Mouse (Mus musculus) telencephalon, adult 2 months (tissue): ENCODE results near the gene Apba2.

Source experiments
- DNase-seq: peaks from one replicate; pipeline ENCODE4 v3.0.0-alpha.2; 2011; ENCODE audit warnings: low read depth, low spot score

The Apba2 gene

DNA sequence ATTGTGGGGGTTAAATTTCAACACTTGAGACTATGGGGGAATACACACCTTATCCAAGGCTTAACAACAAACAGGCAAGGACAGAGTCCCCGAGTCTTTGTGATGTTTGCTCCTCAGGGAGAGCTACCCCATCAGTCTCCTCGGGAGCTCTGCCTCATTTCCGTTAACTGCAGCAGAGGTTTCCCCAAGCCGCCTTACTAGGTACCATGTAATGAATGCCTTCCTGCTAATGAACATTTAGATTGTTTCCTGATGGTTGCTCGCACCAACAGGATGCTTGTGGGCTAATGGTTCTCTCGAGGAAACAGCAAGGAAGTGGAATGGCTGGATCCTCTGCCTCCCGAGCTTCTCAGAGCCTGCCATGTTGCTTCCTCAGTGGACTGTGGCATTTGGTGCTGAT lies 155.3 kb downstream of the Apba2 start:
- no peak for DNase-seq

DNA sequence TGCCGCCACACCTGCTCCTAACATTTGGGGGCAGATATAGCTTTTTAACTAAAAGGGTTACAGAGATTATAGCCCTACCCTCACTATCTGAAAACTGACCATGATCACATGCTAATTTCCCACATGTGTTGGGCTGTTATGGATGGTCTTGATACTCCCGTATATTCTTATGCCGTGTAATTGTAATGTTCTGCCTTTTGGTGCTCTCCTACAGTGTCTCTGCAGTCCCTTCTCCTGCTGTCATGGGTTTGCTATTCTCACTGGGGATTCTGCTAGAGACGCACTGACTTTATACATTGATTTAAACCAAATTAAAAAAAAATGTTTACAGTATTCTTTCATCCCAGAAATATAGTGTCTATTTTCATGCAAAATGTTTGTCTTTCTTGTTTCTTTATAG lies 157.4 kb downstream of the Apba2 start:
- no peak for DNase-seq

DNA sequence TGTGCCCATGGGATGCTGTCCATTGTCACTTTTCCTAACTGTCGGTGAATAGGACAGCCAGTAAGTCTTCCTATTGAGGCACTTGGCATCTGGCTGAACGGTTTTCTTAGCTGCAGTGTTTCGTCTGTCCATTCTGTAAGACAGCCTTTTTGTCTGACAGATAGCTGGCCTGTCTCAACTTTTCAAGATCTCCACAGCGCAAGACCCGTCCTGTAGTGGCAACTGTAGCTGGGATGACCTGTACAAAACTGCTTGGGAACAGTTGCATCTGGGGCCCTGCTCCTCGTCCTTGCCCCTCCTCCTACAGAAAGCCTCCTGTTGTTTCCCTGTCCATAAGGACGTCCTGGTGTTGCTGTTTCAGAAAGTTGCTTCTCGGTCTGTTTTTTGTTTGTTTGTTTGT lies 157.8 kb downstream of the Apba2 start:
- no peak for DNase-seq

DNA sequence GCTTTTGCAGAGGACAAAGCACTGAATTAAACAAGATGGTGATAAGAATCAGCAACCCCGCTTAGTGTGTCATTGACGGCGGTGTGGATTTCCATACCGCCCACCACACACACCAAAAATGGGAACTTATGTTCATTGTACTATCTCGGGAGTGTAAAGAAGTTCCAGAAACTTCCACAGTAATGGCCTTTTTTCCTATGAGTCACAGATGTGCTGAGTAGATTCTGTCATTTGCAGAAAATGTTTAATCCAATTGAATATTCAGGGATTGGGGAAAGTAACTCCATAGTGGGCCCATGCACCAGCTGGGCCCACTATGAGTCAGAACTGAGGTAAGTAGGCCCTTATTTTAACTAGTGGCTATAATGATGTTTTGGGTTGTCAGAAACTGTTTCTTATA lies 161.0 kb downstream of the Apba2 start:
- peak; percentile 86 for DNase-seq

DNA sequence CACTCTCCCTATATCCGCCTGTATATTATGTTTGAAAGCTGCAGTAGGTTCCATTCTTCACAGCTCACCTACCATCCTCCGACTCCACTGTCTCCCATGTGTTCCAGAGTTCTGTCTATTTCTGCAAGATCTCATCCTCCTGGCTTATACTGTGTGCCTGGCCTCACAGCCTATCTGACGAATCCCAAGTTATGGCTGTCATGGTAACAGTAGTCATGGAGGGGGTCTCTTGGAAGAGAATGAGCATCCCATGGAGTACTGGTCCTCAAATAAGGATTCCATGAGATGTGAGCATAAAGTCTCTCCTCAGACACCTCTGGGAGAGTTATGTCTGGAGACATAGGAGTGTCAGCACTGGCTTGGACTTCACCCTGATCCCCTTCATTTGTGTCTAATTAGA lies 162.1 kb downstream of the Apba2 start:
- DNase-seq, result no peak

DNA sequence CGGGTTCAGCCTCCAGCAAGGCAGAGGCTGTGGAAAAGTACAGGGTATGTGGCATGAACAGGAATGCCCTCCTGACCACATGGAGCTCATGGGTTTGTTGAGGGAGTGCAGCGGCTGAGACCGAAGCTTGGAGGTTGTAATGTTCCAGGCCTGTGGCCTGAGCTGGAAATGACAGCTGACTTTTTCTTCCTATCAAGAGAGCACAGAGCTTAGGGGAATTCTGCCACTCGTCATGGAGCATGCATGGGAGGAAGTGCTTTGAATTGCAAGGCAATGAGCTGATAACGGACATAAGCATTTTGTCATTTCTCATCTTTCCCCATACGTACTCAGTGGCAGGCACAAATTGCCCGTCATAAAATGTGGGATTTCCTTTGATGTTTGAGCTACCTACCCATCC lies 163.6 kb downstream of the Apba2 start:
- no peak for DNase-seq

DNA sequence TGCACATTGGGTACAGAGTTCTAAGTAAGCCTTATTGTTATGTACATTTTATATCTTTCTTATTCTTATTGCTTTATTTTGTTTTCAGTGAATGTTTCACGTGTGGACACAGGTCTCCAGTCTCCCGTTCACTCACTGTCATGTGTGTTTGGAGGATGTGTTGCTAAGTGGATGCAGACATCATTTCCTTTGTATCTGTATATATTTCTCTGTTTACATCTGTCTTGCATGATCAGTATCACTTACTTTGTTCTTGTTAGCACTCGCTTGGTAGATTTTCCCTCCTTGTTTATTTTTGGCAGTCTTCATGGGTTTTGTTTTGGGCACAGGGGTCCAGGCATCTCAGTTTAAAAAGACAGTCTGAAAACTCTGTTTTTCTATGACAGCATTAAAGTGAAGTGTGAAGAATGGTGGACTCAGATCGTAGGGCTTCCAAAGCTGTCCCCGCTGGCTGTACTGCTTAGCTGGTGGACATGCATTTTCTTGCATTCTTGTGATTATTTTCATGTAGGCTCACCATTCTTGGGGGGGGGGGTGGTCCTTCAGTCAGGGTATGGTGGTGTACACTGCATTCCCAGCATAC lies 164.3 kb downstream of the Apba2 start:
- no peak for DNase-seq

DNA sequence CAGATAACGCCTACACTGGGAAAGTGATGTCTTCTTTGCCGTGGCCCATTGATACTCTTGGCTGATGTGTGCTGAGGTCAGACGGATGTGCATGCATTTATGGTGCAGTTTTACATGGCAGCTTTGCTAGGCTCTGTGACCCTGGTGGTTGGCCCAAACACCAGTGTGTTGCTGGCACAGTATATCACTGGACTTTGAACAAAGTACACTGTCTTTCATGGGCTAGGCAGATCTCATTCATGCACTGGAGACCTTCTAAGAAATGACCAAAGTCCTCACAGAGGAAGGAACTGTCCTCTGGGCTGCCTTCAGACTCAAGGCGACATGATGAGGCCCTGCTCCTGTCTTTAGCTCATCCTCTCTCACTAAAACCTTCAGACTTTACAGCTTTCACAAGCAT lies 166.5 kb downstream of the Apba2 start:
- DNase-seq, result no peak

DNA sequence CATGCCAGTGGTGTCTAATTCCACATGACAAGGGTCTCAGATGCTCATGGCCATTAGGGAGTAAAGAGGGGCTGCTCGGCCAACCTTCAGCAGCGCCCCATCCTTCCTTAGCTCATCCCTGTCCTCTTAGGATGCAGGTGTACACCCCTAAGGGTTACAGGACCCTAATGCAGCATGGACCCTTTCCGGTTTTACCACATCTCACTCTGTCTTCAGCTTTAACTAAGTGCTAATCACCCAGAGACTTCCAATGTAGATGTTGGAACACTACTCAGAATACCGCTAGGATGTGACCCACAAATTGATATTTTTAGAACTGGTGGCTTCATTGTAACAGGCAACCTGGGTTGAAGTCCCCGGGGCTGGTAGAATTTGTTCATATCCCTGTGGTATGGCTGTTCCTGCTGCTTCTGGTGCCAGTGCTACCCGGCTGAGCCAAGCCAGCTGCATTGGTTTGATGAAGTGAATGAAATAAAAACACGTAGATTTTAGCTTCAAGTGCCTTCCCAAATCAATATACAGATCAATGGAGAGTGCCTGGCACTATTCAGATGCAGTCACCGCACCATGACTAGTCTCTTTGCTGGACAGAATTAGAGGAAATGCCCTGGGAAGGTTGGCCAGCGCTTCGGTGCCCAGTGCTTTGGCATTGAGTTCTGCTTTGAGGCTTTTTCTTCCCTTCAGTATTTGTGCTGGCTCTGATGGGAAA lies 178.4 kb downstream of the Apba2 start:
- DNase-seq, result no peak

DNA sequence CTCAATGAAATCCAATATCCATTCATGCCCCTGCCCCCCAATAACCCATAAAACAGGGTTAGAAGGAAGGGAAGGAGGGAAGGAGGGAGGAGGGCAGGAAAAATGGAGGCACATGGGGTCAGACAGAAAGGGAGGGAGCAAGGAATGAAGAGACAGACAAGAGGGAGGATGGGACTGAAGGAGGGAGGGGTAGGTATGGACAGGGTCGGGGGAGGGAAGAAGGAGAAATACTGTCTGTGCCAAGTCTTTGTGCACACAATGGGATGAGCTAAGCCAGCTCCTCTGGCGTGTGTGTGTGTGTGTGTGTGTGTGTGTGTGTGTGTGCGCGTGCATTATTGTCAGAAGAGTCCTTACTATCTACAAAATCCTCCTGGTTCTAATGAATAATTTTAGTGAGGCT lies 183.4 kb downstream of the Apba2 start:
- no peak for DNase-seq

DNA sequence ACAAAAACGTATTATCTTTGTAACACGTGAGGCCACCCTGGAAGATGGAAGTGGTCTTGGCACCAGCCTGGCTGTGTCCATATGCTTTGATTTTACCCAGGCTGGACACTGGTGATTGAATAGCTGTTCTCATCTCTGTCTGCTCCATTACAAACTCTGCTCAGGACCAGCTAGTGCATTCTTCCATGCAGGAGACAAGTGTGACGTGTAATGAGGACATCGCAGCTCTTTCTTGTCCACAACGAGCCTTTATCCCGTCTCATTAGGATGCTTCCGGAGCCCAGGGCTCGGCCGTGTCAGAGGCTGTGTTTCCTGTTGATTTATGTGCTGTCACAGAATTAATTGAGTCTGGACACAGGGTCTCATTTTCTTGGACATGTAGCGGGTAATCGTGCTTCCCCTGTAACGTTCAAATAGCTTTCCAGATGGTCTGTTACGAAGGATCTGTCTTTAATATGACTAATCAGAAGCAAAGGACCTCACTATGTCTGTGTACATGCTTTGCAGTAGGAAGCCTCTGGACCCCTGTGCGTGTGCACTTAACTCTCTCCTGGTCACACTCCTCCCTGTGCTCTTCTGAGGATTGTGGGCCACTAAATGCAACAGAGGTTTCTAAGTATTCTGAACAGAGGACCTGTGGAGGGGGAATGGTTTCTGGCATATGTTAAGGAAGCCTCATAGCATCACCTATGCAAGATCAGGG lies 186.8 kb downstream of the Apba2 start:
- DNase-seq, result no peak

DNA sequence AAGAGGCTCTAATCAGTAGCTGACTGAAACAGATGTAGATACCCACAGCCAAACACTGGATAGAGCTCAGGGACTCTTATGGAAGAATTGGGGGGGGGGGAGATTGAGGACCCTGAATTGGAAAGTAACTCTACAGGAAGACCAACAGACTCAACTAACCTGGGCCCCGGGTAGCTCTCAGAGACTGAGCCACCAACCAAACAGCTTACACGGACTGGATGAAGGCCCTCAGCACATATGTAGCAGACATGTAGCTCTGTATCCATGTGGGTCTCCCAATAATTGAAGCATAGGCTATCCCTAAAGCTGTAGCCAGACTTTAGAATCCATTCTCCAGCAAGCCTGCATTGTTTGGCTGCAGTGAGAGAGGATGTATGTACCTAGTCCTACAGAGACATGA lies 190.3 kb downstream of the Apba2 start:
- no peak for DNase-seq

DNA sequence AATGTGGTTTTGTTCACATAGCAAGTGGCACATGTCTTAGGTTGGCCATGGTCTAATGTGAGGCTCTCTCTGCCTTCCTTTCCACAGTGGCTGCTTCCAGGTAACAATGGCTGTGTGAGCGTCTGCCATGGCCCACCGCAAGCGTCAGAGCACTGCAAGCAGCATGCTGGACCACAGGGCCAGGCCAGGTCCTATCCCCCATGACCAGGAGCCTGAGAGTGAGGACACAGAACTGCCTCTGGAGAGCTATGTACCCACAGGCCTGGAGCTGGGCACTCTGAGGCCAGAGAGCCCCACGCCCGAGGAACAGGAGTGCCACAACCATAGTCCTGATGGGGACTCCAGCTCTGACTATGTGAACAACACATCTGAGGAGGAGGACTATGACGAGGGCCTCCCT lies 193.4 kb downstream of the Apba2 start:
- DNase-seq, result no peak

DNA sequence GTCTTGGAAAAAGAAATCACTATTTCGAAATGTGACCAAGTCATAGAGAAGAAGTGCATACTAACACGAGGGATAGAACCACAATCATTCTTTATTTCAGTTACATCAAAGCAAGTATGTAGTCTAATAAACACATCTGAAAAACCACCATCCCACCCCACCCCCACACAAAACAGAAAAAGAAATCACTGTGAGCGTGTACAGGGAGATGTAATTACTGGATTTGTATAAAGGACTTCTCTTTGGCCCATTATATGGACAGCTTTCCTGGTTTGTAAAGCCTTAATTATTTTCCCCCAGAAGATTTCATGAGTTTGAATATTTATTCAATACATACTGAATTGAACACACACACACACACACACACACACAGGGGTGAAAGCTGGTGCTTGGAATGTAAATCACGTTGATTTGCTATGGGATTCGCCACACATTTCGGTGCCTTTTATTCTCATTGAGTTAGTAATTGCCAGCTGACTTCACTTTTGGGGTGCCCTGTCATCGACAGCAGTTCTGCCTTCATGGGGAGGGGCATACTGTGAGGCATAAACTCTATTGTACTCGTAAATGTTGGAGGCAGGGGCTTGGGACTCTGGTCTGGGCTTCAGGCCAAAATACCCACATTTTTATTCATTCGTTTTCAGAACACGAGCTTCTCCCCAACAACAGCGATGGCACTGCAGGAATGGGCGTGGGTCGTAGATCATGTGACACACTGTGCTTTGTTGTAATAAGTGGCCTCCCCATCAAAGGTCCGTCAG lies 195.2 kb downstream of the Apba2 start:
- DNase-seq, result peak; percentile 29

DNA sequence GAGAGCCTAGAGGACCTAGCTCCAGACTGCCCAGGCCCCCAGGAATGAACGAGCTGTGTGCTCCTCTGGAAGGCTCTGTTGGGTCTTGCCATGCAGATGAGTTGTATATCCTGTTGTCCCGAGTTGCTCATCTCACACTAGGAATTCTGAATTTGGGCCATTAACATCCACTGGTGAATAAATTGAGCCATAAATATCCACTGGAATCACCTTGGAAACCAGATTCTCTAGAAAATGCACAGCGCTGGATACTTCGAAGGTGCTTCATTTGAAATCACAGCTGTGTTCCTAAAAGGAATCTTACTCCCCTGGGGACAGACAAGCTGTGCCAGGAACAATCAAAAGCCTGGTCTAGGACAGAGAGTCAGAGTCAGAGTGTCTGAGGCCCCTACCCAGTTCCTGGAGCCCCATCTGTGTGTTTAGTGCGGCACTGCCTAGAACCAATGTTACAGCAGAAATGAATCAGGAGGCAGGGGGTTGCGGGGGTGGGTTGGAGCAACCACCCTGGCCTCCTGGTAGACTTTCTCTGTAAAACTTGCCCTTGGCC lies 196.4 kb downstream of the Apba2 start:
- DNase-seq, result peak; percentile 21

DNA sequence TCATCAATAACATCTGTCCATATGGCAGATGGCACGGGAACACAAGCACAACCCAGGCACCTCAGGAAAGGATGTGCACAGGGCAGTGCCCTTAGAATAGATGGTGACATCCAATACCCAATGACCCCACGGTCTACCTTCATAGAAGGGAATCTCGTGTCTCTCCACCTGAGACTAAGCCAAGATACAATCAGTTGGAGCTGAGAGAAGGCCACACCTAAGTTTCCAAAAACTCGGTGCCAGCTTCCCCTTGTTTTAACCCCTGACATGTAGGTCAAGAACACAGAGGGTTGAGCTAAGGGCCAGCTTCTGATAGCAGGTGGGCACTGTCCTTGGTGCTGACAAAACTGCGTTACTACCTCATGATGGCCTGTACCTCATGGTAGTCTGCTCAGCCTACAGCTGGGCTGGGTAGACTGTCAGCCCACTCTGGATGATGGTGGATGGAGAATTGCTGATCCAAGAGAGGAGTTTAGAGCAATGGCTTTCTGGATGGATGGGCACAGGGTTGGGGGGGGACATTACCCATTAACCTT lies 202.6 kb downstream of the Apba2 start:
- DNase-seq, result no peak

DNA sequence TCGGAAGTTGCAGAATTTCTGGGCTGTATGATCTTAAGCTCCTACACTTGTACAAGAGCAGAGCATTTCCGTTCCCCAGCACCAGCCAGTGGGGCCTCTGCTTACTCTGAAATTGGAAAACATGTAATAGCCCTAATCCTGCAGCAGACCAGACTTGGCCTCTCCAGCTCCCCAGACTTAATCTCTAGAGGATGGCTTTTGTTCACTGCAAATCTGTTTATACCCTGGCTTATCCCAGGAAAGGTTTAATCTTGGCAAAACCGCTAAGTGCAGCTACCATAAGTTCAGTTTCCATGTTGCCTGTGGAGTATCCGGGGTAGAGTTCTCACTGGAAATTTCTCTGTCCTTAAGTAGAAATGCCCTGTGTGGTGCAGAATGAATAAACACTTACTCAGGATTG lies 206.7 kb downstream of the Apba2 start:
- no peak for DNase-seq

DNA sequence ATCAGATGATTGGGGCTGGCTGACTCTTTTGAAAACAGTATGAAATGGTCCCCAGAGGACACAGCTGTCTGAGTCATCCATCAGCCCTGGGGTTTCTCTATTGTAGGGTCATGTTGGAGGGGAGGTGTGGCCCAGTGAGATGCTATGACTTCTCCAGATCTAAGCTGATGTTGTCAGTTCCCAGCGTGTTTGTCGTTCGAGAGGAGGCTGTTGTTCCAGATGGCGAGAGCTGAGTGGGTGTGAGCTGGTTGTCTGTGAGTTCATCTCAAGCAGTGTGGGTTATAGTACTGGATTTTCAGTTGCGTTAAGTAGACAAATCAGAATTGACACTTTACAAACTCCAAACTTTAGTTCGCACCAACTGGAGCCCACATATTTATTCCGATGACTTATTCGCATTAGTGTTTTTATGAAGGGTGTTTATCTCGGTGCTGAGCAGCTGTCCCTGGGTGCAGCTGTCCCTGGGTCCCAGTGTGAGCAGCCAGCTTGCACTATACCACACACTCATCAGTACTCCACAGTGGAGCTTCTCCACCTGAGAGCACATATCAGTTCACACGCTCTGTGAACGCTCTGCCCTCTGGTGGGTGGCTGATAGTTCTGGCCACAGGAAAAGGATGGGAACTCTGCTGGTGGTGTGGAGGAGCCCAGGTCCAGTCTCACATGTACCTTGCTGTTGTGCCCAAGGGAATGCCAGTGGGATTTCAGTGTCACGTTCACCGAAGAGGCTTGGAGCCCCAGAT lies 208.2 kb downstream of the Apba2 start:
- DNase-seq, result peak; percentile 81

DNA sequence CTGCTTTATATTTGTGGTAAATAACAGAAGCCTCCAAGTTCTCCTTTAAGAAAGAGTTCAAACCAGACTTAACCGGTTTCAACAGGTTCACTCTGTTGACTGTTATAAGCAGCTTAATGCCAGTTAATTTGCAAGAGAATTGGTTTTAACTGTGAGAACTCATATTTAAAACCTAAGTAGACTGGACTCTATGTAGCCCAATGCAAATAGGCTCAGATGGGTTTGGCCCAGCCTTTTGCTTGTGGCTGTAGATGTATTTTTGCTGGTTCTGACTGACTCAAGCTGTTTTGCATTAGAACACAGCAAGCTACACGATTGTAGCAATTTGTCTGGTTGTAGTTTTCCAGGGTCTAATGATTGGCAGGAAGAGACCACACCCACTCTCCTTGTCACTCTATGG lies 214.8 kb downstream of the Apba2 start:
- DNase-seq, result no peak

DNA sequence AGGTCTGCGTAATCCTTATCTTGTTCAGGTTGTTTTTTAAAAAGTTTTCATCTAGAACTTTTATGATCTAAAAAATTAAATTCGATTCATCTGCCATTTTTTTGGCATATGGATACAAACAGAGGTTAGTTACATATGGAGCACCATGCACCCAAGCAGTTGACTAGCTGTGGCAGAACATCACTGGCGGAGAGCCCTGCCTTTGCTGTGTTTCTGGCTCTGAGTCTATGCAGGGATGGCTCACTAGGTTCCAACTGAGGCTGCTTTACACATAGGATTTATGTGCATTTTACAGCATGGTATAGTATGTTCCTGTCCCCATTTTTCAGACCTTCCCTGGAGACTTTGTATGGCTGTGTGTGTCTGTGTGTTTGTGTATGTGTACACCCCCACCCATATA lies 221.8 kb downstream of the Apba2 start:
- no peak for DNase-seq

DNA sequence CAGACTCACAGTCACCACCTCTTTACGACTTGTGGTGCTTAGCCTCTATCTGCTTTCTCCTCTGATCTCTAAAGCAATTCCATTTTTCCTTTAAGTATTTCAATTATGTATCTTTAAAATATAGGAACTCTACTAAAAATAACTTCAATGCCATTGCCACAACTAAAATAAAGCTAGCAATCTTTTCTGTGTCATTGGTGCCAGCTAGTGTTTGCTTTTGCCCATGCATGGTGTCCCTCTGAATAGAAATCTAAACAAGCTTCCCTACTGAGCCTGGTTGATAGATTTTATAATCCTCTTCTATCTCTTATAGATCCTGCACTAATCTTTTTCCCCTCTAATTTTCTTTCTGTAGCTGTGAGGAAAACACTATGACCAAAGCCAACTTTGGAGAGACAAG lies 222.9 kb downstream of the Apba2 start:
- DNase-seq, result no peak
